In the genomic region with DNA sequence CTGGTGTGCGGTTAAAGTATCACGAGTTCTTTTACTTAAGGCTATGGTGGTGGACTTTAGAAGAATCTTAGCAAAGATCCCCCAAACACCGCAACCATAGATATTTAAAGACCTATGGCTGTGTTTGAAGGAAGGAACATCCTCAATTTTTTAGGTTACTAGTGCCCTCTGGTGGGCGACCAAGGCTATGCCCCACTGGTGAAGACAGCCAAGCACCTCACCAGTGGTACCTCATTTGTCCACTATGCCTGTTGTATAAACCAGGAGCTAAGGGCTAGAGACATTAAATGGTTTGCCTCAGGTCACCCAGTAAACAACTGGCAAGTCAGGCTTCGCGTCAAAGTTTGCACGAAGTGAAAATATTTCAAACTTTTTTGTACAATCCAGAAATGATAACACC, we compare ENCODE assay signal across 8 mouse cellular contexts. TPM values are rescaled to one million over a fixed set of nuclear protein-coding genes. Genes with fewer than 3 reads are reported as not detected.
DNase-seq lines count a peak whose midpoint lies in the region; ATAC-seq and TF ChIP-seq lines count a peak whose summit lies in the region.

No protein-coding gene starts in this region.

- ATAC-seq in hindbrain, embryonic 14.5 days (ENCODE audit: low FRiP score), result peak; percentile 72; the same call in 1 of the 2 replicates
- ATAC-seq in midbrain, embryonic 14.5 days (ENCODE audit: low FRiP score, low TSS enrichment), result peak; percentile 55; the same call in 1 of the 2 replicates

- H3K36me3 ChIP-seq in testis, adult 2 months (ENCODE audit: control insufficient read depth, insufficient read depth, low read length), result no peaks in the 10 kb centered on the region; the same call in 1 of the 2 replicates
- H3K36me3 ChIP-seq in hindbrain, embryonic 14.5 days (replicated peaks; ENCODE audit: control insufficient read depth, insufficient read depth), result peaks cover 28% of the 10 kb centered on the region
- peaks cover 31% of the 10 kb centered on the region for H3K36me3 ChIP-seq in midbrain, embryonic 14.5 days (ENCODE audit: control insufficient read depth, insufficient read depth, low read length)

- no peak for TF ChIP-seq POLR2A in testis, adult 2 months (IDR thresholded peaks at IDR 0.05; ENCODE audit: control insufficient read depth, low read depth, low read length)

- TF ChIP-seq CTCF in testis, adult 2 months (IDR thresholded peaks at IDR 0.05; ENCODE audit: control insufficient read depth, insufficient read depth, insufficient replicate concordance, low read depth, low read length), result peak; percentile 48; the same call in 1 of the 2 replicates

- H3K4me3 ChIP-seq in testis, adult 2 months (ENCODE audit: control insufficient read depth, low read depth, low read length), result no peak overlapping the region
- H3K4me3 ChIP-seq in hindbrain, embryonic 14.5 days (replicated peaks; ENCODE audit: low read length), result no peak overlapping the region
- no peak overlapping the region for H3K4me3 ChIP-seq in midbrain, embryonic 14.5 days (replicated peaks; ENCODE audit: low read depth, low read length)

- H3K9me3 ChIP-seq in hindbrain, embryonic 14.5 days (ENCODE audit: control insufficient read depth, low read length), result no peaks in the 10 kb centered on the region
- H3K9me3 ChIP-seq in midbrain, embryonic 14.5 days (ENCODE audit: control insufficient read depth, low read length), result no peaks in the 10 kb centered on the region

- H3K27me3 ChIP-seq in testis, adult 2 months (ENCODE audit: control insufficient read depth, insufficient read depth, low read length), result no peaks in the 10 kb centered on the region
- H3K27me3 ChIP-seq in hindbrain, embryonic 14.5 days (ENCODE audit: control insufficient read depth, insufficient read depth, low read length), result no peaks in the 10 kb centered on the region
- no peaks in the 10 kb centered on the region for H3K27me3 ChIP-seq in midbrain, embryonic 14.5 days (ENCODE audit: control insufficient read depth, insufficient read depth, low read length)

- H3K27ac ChIP-seq in testis, adult 2 months (ENCODE audit: control insufficient read depth, insufficient read depth, low read depth, low read length), result no peak overlapping the region
- no peak overlapping the region for H3K27ac ChIP-seq in hindbrain, embryonic 14.5 days
- no peak overlapping the region for H3K27ac ChIP-seq in midbrain, embryonic 14.5 days (replicated peaks; ENCODE audit: low read depth, low read length)

- DNase-seq in testis, postnatal 14 days (ENCODE audit: low spot score), result no peak
- DNase-seq in c-Kit-positive CD71-negative TER-119-negative erythroid progenitor cells, embryonic 14.5 days (ENCODE audit: low read depth), result peak; percentile 48
- peak; percentile 14 for DNase-seq in fibroblast of lung, adult 2 months (ENCODE audit: low read depth)
- peak; percentile 82 for DNase-seq in hindbrain, embryonic 14.5 days (ENCODE audit: low spot score)
- DNase-seq in left cerebral cortex, adult 11 months (ENCODE audit: low spot score), result peak; percentile 60
- peak; percentile 91 for DNase-seq in midbrain, embryonic 14.5 days
- peak; percentile 29 to 37 for DNase-seq in spleen, postnatal 36 days (ENCODE audit: low spot score in 2 of 2)

- 66% methylated on average over 7 of the region's 7 CpGs for WGBS in hindbrain, embryonic 14.5 days
- 62% methylated on average over 7 of the region's 7 CpGs for WGBS in midbrain, embryonic 14.5 days

- no peak overlapping the region for H3K9ac ChIP-seq in hindbrain, embryonic 14.5 days
- H3K9ac ChIP-seq in midbrain, embryonic 14.5 days (replicated peaks; ENCODE audit: low read length), result no peak overlapping the region

- H3K4me1 ChIP-seq in testis, adult 2 months (ENCODE audit: control insufficient read depth, insufficient read depth, low read length), result no peaks in the 10 kb centered on the region
- H3K4me1 ChIP-seq in hindbrain, embryonic 14.5 days (replicated peaks; ENCODE audit: control insufficient read depth, insufficient read depth, low read length), result no peaks in the 10 kb centered on the region
- no peaks in the 10 kb centered on the region for H3K4me1 ChIP-seq in midbrain, embryonic 14.5 days (ENCODE audit: control insufficient read depth, insufficient read depth, low read length)

- H3K4me2 ChIP-seq in hindbrain, embryonic 14.5 days (replicated peaks), result no peak overlapping the region
- no peak overlapping the region for H3K4me2 ChIP-seq in midbrain, embryonic 14.5 days (ENCODE audit: low read length)

RNA-seq across cellular contexts. Expression of a gene that starts 47.6 kb away (rescaled TPM):
- 39.6 and 46.7 TPM in 2 replicates for polyA plus RNA-seq in testis, adult 2 months (2012; rRNA removed)
- 42.4 and 51.8 TPM in 2 replicates for polyA plus RNA-seq in hindbrain, embryonic 14.5 days (2014; fragmentation: Nextera tagmentation; extraction: Ambion mirVana)
- polyA plus RNA-seq in midbrain, embryonic 14.5 days (2014; fragmentation: Nextera tagmentation; extraction: Ambion mirVana), result 52.5 and 53.5 TPM in 2 replicates
